Mouse (Mus musculus) heart, postnatal 0 days (tissue): ENCODE results near the gene Higd2a.

Experiments used
- CTCF ChIP-seq: IDR thresholded peaks from 2 replicates; pipeline ENCODE4 v1.5.1; 2016; ENCODE audit warnings: antibody characterized with exemption, control low read depth, low read depth
- EP300 ChIP-seq: IDR thresholded peaks from 2 replicates; pipeline ENCODE4 v1.6.1; 2016; ENCODE audit warnings: antibody characterized with exemption, low read depth

- TF ChIP-seq CTCF (no peak), EP300 (no peak)
Observed at GRCm38 (mm10) chr13:54571637-54572036, 18.4 kb upstream of the Higd2a start.
